Mouse (Mus musculus) forebrain, postnatal 0 days (tissue): ENCODE data around the gene Wdfy1. TPM values are rescaled to one million over a fixed set of nuclear protein-coding genes. Genes with fewer than 3 reads are reported as not detected.

Experiments
- ATAC-seq: fragments of 200-750 bp; cut with Nextera tagmentation; 2 replicates; pipeline ENCODE4 v1.8.0; 2017; ENCODE audit warnings: mild to moderate bottlenecking, moderate library complexity
- DNase-seq: peaks from one replicate; pipeline ENCODE4 v3.0.0-alpha.2; 2015
- H3K27ac ChIP-seq: fragments of 300-500 bp; sonication (generic); 2 replicates; pipeline ENCODE4 v1.5.1; 2014; ENCODE audit warnings: low read depth, mild to moderate bottlenecking, antibody characterized with exemption, low read length, moderate library complexity, mixed read lengths
- H3K27me3 ChIP-seq: fragments of 300-500 bp; sonication (generic); 2 replicates; pipeline ENCODE4 v1.6.1; 2014; ENCODE audit warnings: mild to moderate bottlenecking, low read length, mixed read lengths; ENCODE audit not compliant: insufficient read depth
- H3K36me3 ChIP-seq: fragments of 300-500 bp; sonication (generic); 2 replicates; pipeline ENCODE4 v1.6.1; 2014; ENCODE audit warnings: mild to moderate bottlenecking, moderate library complexity; ENCODE audit not compliant: insufficient read depth
- H3K4me1 ChIP-seq: fragments of 300-500 bp; sonication (generic); 2 replicates; pipeline ENCODE4 v1.6.1; 2014; ENCODE audit warnings: antibody characterized with exemption; ENCODE audit not compliant: insufficient read depth
- H3K4me2 ChIP-seq: fragments of 300-500 bp; sonication (generic); 2 replicates; pipeline ENCODE4 v1.6.1; 2014; ENCODE audit warnings: low read depth, mild to moderate bottlenecking, moderate library complexity
- H3K4me3 ChIP-seq: fragments of 300-500 bp; sonication (generic); 2 replicates; pipeline ENCODE4 v1.5.1; 2014; ENCODE audit warnings: low read depth, low read length, mixed read lengths
- H3K9ac ChIP-seq: fragments of 300-500 bp; sonication (generic); 2 replicates; pipeline ENCODE4 v1.6.1; 2014; ENCODE audit warnings: mild to moderate bottlenecking
- H3K9me3 ChIP-seq: fragments of 300-500 bp; sonication (generic); 2 replicates; pipeline ENCODE4 v1.6.1; 2016; ENCODE audit warnings: low read length
- CTCF ChIP-seq: sonication (generic); IDR thresholded peaks from 2 replicates; pipeline ENCODE4 v1.5.1; 2016; ENCODE audit warnings: antibody characterized with exemption, control low read depth, low read depth
- WGBS: fragments of 180-500 bp; shearing (Covaris S2); extraction: QIAGEN DNeasy Blood & Tissue Kit; methylation state at CpG from one replicate; pipeline ENCODE4 v1.1.7; 2014; 5-methylcytosine and 5-hydroxymethylcytosine counted together
- polyA plus RNA-seq: library from polyadenylated mRNA; unstranded; fragments of >200 nt; fragmentation: Nextera tagmentation; extraction: Ambion mirVana; gene quantifications from 2 replicates; pipeline ENCODE4 v1.2.1, GENCODE M21; 2015
- total RNA-seq: library from RNA; depleted of rRNA; stranded (reverse); fragments of >200 nt; gene quantifications from 2 replicates; pipeline ENCODE4 v1.2.3, GENCODE M21; 2014

Gene Wdfy1
- total and polyA plus RNA-seq, 2 experiments from 2014 or later: 72.8 to 90.1 TPM

DNA sequence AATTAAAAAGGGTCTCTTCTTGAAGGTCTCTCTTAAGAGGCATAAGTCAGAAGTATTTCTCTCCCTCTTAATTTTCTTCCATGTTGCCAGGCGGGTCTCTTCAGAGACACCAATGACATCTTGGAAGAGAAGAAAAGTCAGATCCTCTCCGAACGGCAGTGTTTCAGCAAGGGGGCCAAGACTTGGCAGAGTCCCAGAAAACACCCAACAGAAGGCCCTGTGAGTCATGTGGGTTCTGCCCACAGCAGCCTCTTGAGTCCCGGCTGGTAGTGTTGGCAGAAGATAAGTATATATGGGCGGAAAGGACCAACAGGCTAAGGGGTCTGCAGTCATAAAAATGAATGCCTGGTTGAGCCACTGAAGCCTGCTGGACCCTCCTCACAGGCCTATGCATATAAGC is 30.9 kb upstream of the Wdfy1 start:
- no peak overlapping the region for H3K4me2 ChIP-seq
- H3K27ac ChIP-seq: no peak overlapping the region
- WGBS: 46% methylated on average over 5 of the region's 5 CpGs
- TF ChIP-seq CTCF: no peak
- H3K36me3 ChIP-seq: no peaks in the 10 kb centered on the region
- 0 out of 2 replicates have a peak, but pooled peaks have one; percentile 38 for ATAC-seq
- no peak overlapping the region for H3K9ac ChIP-seq
- no peak overlapping the region for H3K4me3 ChIP-seq
- H3K4me1 ChIP-seq: no peaks in the 10 kb centered on the region
- H3K27me3 ChIP-seq: no peaks in the 10 kb centered on the region
- DNase-seq: peak; percentile 25
- H3K9me3 ChIP-seq: no peaks in the 10 kb centered on the region

GRCm38 (mm10) chr1:79803614-79804013 is 27.7 kb upstream of the Wdfy1 start:
- TF ChIP-seq CTCF: no peak

DNA sequence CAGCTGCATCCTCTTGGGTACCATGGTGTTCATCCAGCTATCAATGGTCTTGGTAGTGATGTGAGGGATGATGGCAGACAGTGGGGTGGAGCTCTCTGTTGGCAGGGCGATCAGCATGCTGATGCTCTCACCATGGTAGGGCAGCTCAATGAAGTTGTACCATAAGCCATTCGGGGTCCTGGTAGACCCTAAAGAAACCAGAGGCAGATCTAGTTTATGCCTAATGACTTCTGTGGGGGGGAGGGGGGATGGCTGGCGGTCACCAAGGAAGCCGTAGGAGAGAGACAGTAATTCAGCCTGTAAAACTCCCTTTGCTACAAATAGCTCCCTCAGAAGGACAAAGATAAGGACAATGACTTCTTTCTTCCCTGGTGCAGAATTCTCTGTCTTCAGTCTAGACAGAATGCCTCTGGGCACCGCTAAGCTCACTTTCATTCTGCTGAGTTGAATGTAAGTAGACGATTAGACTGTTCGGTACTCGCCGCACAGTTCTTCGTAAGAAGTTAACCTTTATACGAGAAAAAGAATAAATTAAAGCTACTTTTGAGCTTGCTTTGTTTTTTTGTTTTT is 27.0 kb upstream of the Wdfy1 start:
- DNase-seq (no peak), ATAC-seq (0 out of 2 replicates have a peak, but pooled peaks have one; percentile 10)

More at GRCm38 (mm10) chr1:79803614-79804013, 27.7 kb upstream of the Wdfy1 start:
- no peak for ATAC-seq
- DNase-seq: no peak
- Histone ChIP-seq H3K9ac (no peak overlapping the region), H3K36me3 (no peaks in the 10 kb centered on the region), H3K27ac (no peak overlapping the region), H3K4me2 (no peak overlapping the region), H3K4me3 (no peak overlapping the region), H3K4me1 (no peaks in the 10 kb centered on the region), H3K9me3 (no peaks in the 10 kb centered on the region), H3K27me3 (no peaks in the 10 kb centered on the region)
- WGBS: 83% methylated on average over 7 of the region's 7 CpGs

GRCm38 (mm10) chr1:79797084-79797483 is 21.1 kb upstream of the Wdfy1 start:
- H3K27ac ChIP-seq: no peak overlapping the region
- no peaks in the 10 kb centered on the region for H3K36me3 ChIP-seq
- H3K4me1 ChIP-seq: no peaks in the 10 kb centered on the region
- no peak overlapping the region for H3K9ac ChIP-seq
- ATAC-seq: no peak
- H3K4me2 ChIP-seq: no peak overlapping the region
- no peaks in the 10 kb centered on the region for H3K27me3 ChIP-seq
- 89% methylated on average over 3 of the region's 3 CpGs for WGBS
- no peak overlapping the region for H3K4me3 ChIP-seq
- no peak for DNase-seq
- no peak for TF ChIP-seq CTCF
- H3K9me3 ChIP-seq: no peaks in the 10 kb centered on the region

More for the DNA sequence above, 27.0 kb upstream of the Wdfy1 start:
- TF ChIP-seq CTCF: no peak
- Histone ChIP-seq H3K27me3 (no peaks in the 10 kb centered on the region), H3K9me3 (no peaks in the 10 kb centered on the region), H3K4me2 (no peak overlapping the region), H3K9ac (no peak overlapping the region), H3K4me3 (no peak overlapping the region), H3K4me1 (no peaks in the 10 kb centered on the region), H3K36me3 (no peaks in the 10 kb centered on the region), H3K27ac (no peak overlapping the region)
- 58% methylated on average over 11 of the region's 11 CpGs for WGBS

DNA sequence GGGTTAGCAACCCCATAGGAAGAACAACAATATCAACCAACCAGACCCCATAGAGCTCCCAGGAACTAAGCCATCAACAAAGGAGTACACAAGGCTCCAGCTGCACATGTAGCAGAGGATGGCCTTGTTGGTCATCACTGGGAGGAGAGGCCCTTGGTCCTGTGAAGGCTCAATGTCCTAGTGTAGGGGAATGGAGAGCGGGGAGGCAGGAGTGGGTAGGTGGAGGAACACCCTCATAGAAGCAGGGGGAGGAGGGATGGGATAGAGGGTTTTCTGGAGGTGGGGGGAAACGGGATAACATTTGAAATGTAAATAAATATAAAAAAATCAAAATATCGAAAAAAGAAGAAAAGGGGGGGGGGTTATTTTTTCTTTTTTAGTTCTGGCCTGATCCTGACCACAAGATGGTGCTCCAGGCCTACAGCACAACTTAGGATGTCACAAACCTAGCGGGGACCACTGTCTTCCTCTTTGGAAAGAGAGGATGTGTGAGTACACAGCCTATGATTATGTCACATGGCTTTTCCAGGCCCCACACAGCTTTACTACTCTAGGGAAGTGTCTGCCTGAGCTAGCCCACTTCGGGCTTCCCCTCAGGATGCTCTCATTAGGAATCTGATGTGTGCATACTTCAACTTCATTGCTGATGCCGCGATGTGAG is 10.5 kb upstream of the Wdfy1 start:
- peak; percentile 78 for DNase-seq
- 69% methylated on average over 7 of the region's 7 CpGs for WGBS

GRCm38 (mm10) chr1:79782433-79782832 is 6.5 kb upstream of the Wdfy1 start:
- 81% methylated on average over 3 of the region's 3 CpGs for WGBS
- Histone ChIP-seq H3K4me1 (no peaks in the 10 kb centered on the region), H3K27ac (no peak overlapping the region), H3K4me3 (no peak overlapping the region), H3K27me3 (no peaks in the 10 kb centered on the region), H3K4me2 (no peak overlapping the region), H3K36me3 (peaks cover 41% of the 10 kb centered on the region), H3K9me3 (no peaks in the 10 kb centered on the region), H3K9ac (no peak overlapping the region)
- ATAC-seq: no peak
- no peak for DNase-seq
- TF ChIP-seq CTCF: peak; percentile 41; the same call in 1 of the 2 replicates

More for the DNA sequence above, 10.5 kb upstream of the Wdfy1 start:
- Histone ChIP-seq H3K36me3 (peaks cover 23% of the 10 kb centered on the region), H3K9ac (no peak overlapping the region), H3K27ac (no peak overlapping the region), H3K4me1 (no peaks in the 10 kb centered on the region), H3K27me3 (no peaks in the 10 kb centered on the region), H3K4me2 (no peak overlapping the region), H3K4me3 (no peak overlapping the region), H3K9me3 (no peaks in the 10 kb centered on the region)
- peak; percentile 85 for TF ChIP-seq CTCF
- peak; percentile 90 for ATAC-seq

- WGBS: 86% methylated on average over 11 of the region's 11 CpGs
- Histone ChIP-seq H3K4me2 (no peak overlapping the region), H3K4me3 (no peak overlapping the region), H3K36me3 (peaks cover 34% of the 10 kb centered on the region), H3K27me3 (no peaks in the 10 kb centered on the region), H3K9ac (no peak overlapping the region), H3K4me1 (0 out of 2 replicates have a peak, but pooled peaks cover 5% of the 10 kb centered on the region), H3K27ac (no peak overlapping the region), H3K9me3 (no peaks in the 10 kb centered on the region)
- no peak for DNase-seq
- no peak for TF ChIP-seq CTCF
- ATAC-seq: no peak
These were observed 2.1 kb upstream of the Wdfy1 start for GRCm38 (mm10) chr1:79778011-79778410.
